Mouse (Mus musculus) lung, embryonic 15.5 days (tissue): ENCODE measurements around the gene Gne. TPM values are rescaled to one million over a fixed set of nuclear protein-coding genes. Genes with fewer than 3 reads are reported as not detected.

ENCODE experiments used
- ATAC-seq: fragments of 200-750 bp; cut with Nextera tagmentation; 2 replicates; pipeline ENCODE4 v1.8.0; 2017; ENCODE audit warnings: moderate number of reproducible peaks, borderline replicate concordance; ENCODE audit not compliant: low FRiP score, low TSS enrichment; ENCODE audit errors: extremely low read depth
- H3K27ac ChIP-seq: fragments of 300-500 bp; sonication (generic); 2 replicates; pipeline ENCODE4 v1.5.1; 2015; ENCODE audit warnings: moderate library complexity, mild to moderate bottlenecking, inconsistent platforms
- H3K27me3 ChIP-seq: fragments of 300-500 bp; sonication (generic); 2 replicates; pipeline ENCODE4 v1.6.1; 2015; ENCODE audit warnings: inconsistent platforms
- H3K36me3 ChIP-seq: fragments of 300-500 bp; sonication (generic); 2 replicates; pipeline ENCODE4 v1.6.1; 2015; ENCODE audit warnings: inconsistent platforms
- H3K4me1 ChIP-seq: fragments of 300-500 bp; sonication (generic); 2 replicates; pipeline ENCODE4 v1.6.1; 2015; ENCODE audit warnings: inconsistent platforms
- H3K4me2 ChIP-seq: fragments of 300-500 bp; sonication (generic); 2 replicates; pipeline ENCODE4 v1.6.1; 2015; ENCODE audit warnings: inconsistent platforms, mild to moderate bottlenecking, moderate library complexity
- H3K4me3 ChIP-seq: fragments of 300-500 bp; sonication (generic); 2 replicates; pipeline ENCODE4 v1.5.1; 2015; ENCODE audit warnings: mild to moderate bottlenecking, inconsistent platforms
- H3K9ac ChIP-seq: fragments of 300-500 bp; sonication (generic); 2 replicates; pipeline ENCODE4 v1.6.1; 2015; ENCODE audit warnings: inconsistent platforms
- H3K9me3 ChIP-seq: fragments of 300-500 bp; sonication (generic); 2 replicates; pipeline ENCODE4 v1.6.1; 2016; ENCODE audit warnings: inconsistent platforms
- WGBS: fragments of 180-500 bp; shearing (Covaris S2); methylation state at CpG from one replicate; pipeline ENCODE4 v1.1.7; 2015; 5-methylcytosine and 5-hydroxymethylcytosine counted together
- polyA plus RNA-seq: library from polyadenylated mRNA; unstranded; fragments of >200 nt; fragmentation: Nextera tagmentation; extraction: Ambion mirVana; gene quantifications from 2 replicates; pipeline ENCODE4 v1.2.1, GENCODE M21; 2015

Gene Gne
- polyA plus RNA-seq, 1 experiment from 2014 or later = 43.1 TPM

- Histone ChIP-seq H3K27ac (peak overlapping the region; percentile 86; the same call in 1 of the 2 replicates), H3K27me3 (no peaks in the 10 kb centered on the region), H3K4me1 (peaks cover 51% of the 10 kb centered on the region), H3K9me3 (no peaks in the 10 kb centered on the region), H3K4me2 (no peak overlapping the region), H3K9ac (no peak overlapping the region), H3K4me3 (no peak overlapping the region), H3K36me3 (no peaks in the 10 kb centered on the region)
- no peak for ATAC-seq
- WGBS = 58% methylated on average over 8 of the region's 8 CpGs
These were observed 19.6 kb upstream of the Gne start for GRCm38 (mm10) chr4:44103620-44104019.

- H3K9me3 ChIP-seq = no peaks in the 10 kb centered on the region
- H3K27ac ChIP-seq = no peak overlapping the region
- 20% methylated on average over 11 of the region's 11 CpGs for WGBS
- H3K36me3 ChIP-seq = no peaks in the 10 kb centered on the region
- H3K4me2 ChIP-seq = no peak overlapping the region
- H3K27me3 ChIP-seq = no peaks in the 10 kb centered on the region
- H3K4me1 ChIP-seq = 0 out of 2 replicates have a peak, but pooled peaks cover 4% of the 10 kb centered on the region
- ATAC-seq = no peak
- no peak overlapping the region for H3K9ac ChIP-seq
- H3K4me3 ChIP-seq = no peak overlapping the region
These were observed 13.8 kb upstream of the Gne start for GRCm38 (mm10) chr4:44097576-44098335.

- Histone ChIP-seq H3K4me1 (0 out of 2 replicates have a peak, but pooled peaks cover 4% of the 10 kb centered on the region), H3K4me2 (no peak overlapping the region), H3K27ac (no peak overlapping the region), H3K27me3 (no peaks in the 10 kb centered on the region), H3K4me3 (no peak overlapping the region), H3K36me3 (no peaks in the 10 kb centered on the region), H3K9me3 (no peaks in the 10 kb centered on the region), H3K9ac (no peak overlapping the region)
- ATAC-seq = no peak
- WGBS = 68% methylated on average over 4 of the region's 4 CpGs
These were observed 10.5 kb upstream of the Gne start for GRCm38 (mm10) chr4:44094475-44094874.

GRCm38 (mm10) chr4:44092359-44092758 lies 8.4 kb upstream of the Gne start:
- Histone ChIP-seq H3K9ac (no peak overlapping the region), H3K4me1 (no peaks in the 10 kb centered on the region)
- 68% methylated on average over 11 of the region's 11 CpGs for WGBS

GRCm38 (mm10) chr4:44085566-44085965 lies 1.6 kb upstream of the Gne start:
- H3K27me3 ChIP-seq = no peaks in the 10 kb centered on the region
- no peak overlapping the region for H3K4me2 ChIP-seq
- no peak for ATAC-seq
- H3K4me3 ChIP-seq = no peak overlapping the region
- H3K9me3 ChIP-seq = no peaks in the 10 kb centered on the region
- no peak overlapping the region for H3K9ac ChIP-seq
- H3K36me3 ChIP-seq = no peaks in the 10 kb centered on the region
- peaks cover 17% of the 10 kb centered on the region for H3K4me1 ChIP-seq
- 88% methylated on average over 3 of the region's 3 CpGs for WGBS
- H3K27ac ChIP-seq = no peak overlapping the region

More at GRCm38 (mm10) chr4:44092359-44092758, 8.4 kb upstream of the Gne start:
- H3K27me3 ChIP-seq = no peaks in the 10 kb centered on the region
- no peak overlapping the region for H3K4me2 ChIP-seq
- H3K9me3 ChIP-seq = no peaks in the 10 kb centered on the region
- H3K36me3 ChIP-seq = no peaks in the 10 kb centered on the region
- no peak overlapping the region for H3K4me3 ChIP-seq
- ATAC-seq = no peak
- H3K27ac ChIP-seq = no peak overlapping the region

- no peak for ATAC-seq
- 66% methylated on average over 13 of the region's 13 CpGs for WGBS
- peak overlapping the region; percentile 12; the same call in 1 of the 2 replicates for H3K27ac ChIP-seq
- H3K36me3 ChIP-seq = no peaks in the 10 kb centered on the region
- peak overlapping the region; percentile 53 for H3K4me2 ChIP-seq
- H3K9ac ChIP-seq = no peak overlapping the region
- peak overlapping the region; percentile 26 for H3K4me3 ChIP-seq
- no peaks in the 10 kb centered on the region for H3K27me3 ChIP-seq
- no peaks in the 10 kb centered on the region for H3K9me3 ChIP-seq
- H3K4me1 ChIP-seq = peaks cover 17% of the 10 kb centered on the region
These were observed 787 bp upstream of the Gne start for GRCm38 (mm10) chr4:44084602-44085325.

GRCm38 (mm10) chr4:44078358-44078933 lies 5.5 kb downstream of the Gne start:
- WGBS = 61% methylated on average over 7 of the region's 7 CpGs
- ATAC-seq = no peak
- Histone ChIP-seq H3K36me3 (no peaks in the 10 kb centered on the region), H3K4me3 (no peak overlapping the region), H3K27ac (peak overlapping the region; percentile 53), H3K4me2 (no peak overlapping the region), H3K9me3 (no peaks in the 10 kb centered on the region), H3K4me1 (peaks cover 3% of the 10 kb centered on the region; the same call in 1 of the 2 replicates), H3K27me3 (no peaks in the 10 kb centered on the region), H3K9ac (no peak overlapping the region)

- Histone ChIP-seq H3K36me3 (no peaks in the 10 kb centered on the region), H3K27me3 (no peaks in the 10 kb centered on the region), H3K4me3 (no peak overlapping the region), H3K9ac (no peak overlapping the region), H3K27ac (no peak overlapping the region), H3K4me2 (no peak overlapping the region), H3K4me1 (peaks cover 16% of the 10 kb centered on the region), H3K9me3 (no peaks in the 10 kb centered on the region)
- WGBS = 57% methylated on average over 4 of the region's 4 CpGs
- no peak for ATAC-seq
These were observed 9.6 kb downstream of the Gne start for GRCm38 (mm10) chr4:44074422-44074821.

- H3K36me3 ChIP-seq = no peaks in the 10 kb centered on the region
- 75% methylated on average over 3 of the region's 3 CpGs for WGBS
- no peak overlapping the region for H3K4me2 ChIP-seq
- H3K9me3 ChIP-seq = no peaks in the 10 kb centered on the region
- peaks cover 17% of the 10 kb centered on the region for H3K4me1 ChIP-seq
- no peak overlapping the region for H3K27ac ChIP-seq
- no peaks in the 10 kb centered on the region for H3K27me3 ChIP-seq
- no peak for ATAC-seq
- no peak overlapping the region for H3K4me3 ChIP-seq
- H3K9ac ChIP-seq = no peak overlapping the region
These were observed 10.2 kb downstream of the Gne start for GRCm38 (mm10) chr4:44073799-44074198.

GRCm38 (mm10) chr4:44072873-44073441 lies 11.0 kb downstream of the Gne start:
- Histone ChIP-seq H3K4me3 (peak overlapping the region; percentile 84), H3K36me3 (no peaks in the 10 kb centered on the region), H3K4me2 (peak overlapping the region; percentile 87), H3K27ac (peak overlapping the region; percentile 89), H3K9ac (peak overlapping the region; percentile 78), H3K9me3 (no peaks in the 10 kb centered on the region), H3K27me3 (no peaks in the 10 kb centered on the region), H3K4me1 (peaks cover 21% of the 10 kb centered on the region)
- 7% methylated on average over 9 of the region's 9 CpGs for WGBS
- peak; percentile 61 for ATAC-seq

- H3K36me3 ChIP-seq = no peaks in the 10 kb centered on the region
- ATAC-seq = peak; percentile 97
- peak overlapping the region; percentile 78 for H3K9ac ChIP-seq
- no peaks in the 10 kb centered on the region for H3K27me3 ChIP-seq
- under 1% methylated on average over 70 of the region's 70 CpGs for WGBS
- no peaks in the 10 kb centered on the region for H3K9me3 ChIP-seq
- peak overlapping the region; percentile 84 for H3K4me3 ChIP-seq
- H3K4me1 ChIP-seq = peaks cover 21% of the 10 kb centered on the region
- peak overlapping the region; percentile 87 for H3K4me2 ChIP-seq
- H3K27ac ChIP-seq = peak overlapping the region; percentile 89
These were observed 11.7 kb downstream of the Gne start for GRCm38 (mm10) chr4:44072146-44072872.
